Mouse (Mus musculus) forebrain, embryonic 16.5 days (tissue): ENCODE measurements around the gene Dnajc30. TPM values are rescaled to one million over a fixed set of nuclear protein-coding genes. Genes with fewer than 3 reads are reported as not detected.

Experiments used
- ATAC-seq: fragments of 200-750 bp; cut with Nextera tagmentation; 2 replicates; pipeline ENCODE4 v1.8.0; 2017; ENCODE audit warnings: mild to moderate bottlenecking, moderate library complexity
- H3K27ac ChIP-seq: fragments of 300-500 bp; sonication (generic); 2 replicates; pipeline ENCODE4 v1.5.1; 2014; ENCODE audit warnings: low read length, control low read depth
- H3K27me3 ChIP-seq: fragments of 300-500 bp; sonication (generic); replicated peaks from 2 replicates; pipeline ENCODE4 v1.6.1; 2014; ENCODE audit warnings: low read length; ENCODE audit not compliant: control insufficient read depth, insufficient read depth
- H3K36me3 ChIP-seq: fragments of 300-500 bp; sonication (generic); 2 replicates; pipeline ENCODE4 v1.6.1; 2014; ENCODE audit not compliant: control insufficient read depth, insufficient read depth
- H3K4me1 ChIP-seq: fragments of 300-500 bp; sonication (generic); replicated peaks from 2 replicates; pipeline ENCODE4 v1.6.1; 2014; ENCODE audit warnings: low read length; ENCODE audit not compliant: control insufficient read depth, insufficient read depth
- H3K4me2 ChIP-seq: fragments of 300-500 bp; sonication (generic); 2 replicates; pipeline ENCODE4 v1.6.1; 2014; ENCODE audit warnings: mild to moderate bottlenecking, low read length, control low read depth
- H3K4me3 ChIP-seq: fragments of 300-500 bp; sonication (generic); replicated peaks from 2 replicates; pipeline ENCODE4 v1.5.1; 2014; ENCODE audit warnings: mild to moderate bottlenecking, low read length, control low read depth
- H3K9ac ChIP-seq: fragments of 300-500 bp; sonication (generic); replicated peaks from 2 replicates; pipeline ENCODE4 v1.6.1; 2014; ENCODE audit warnings: low read depth, low read length, control low read depth
- H3K9me3 ChIP-seq: fragments of 300-500 bp; sonication (generic); 2 replicates; pipeline ENCODE4 v1.6.1; 2016; ENCODE audit warnings: low read length; ENCODE audit not compliant: control insufficient read depth
- WGBS: fragments of 180-500 bp; shearing (Covaris S2); extraction: QIAGEN DNeasy Blood & Tissue Kit; methylation state at CpG from one replicate; pipeline ENCODE4 v1.1.7; 2014; 5-methylcytosine and 5-hydroxymethylcytosine counted together
- polyA plus RNA-seq: library from polyadenylated mRNA; unstranded; fragments of >200 nt; fragmentation: Nextera tagmentation; extraction: Ambion mirVana; gene quantifications from 2 replicates; pipeline ENCODE4 v1.2.1, GENCODE M21; 2015

The Dnajc30 gene
- polyA plus RNA-seq, 1 experiment from 2014 or later, result 40.4 TPM

GRCm38 (mm10) chr5:135089653-135090052 is 25.7 kb downstream of the Dnajc30 start, which contains the start of gene Mlxipl:
Gene Mlxipl (plus strand): TSS chr5:135089890.
- WGBS, result 2% methylated on average over 39 of the region's 39 CpGs
- H3K4me3 ChIP-seq, result 0 out of 2 replicates have a peak within 1 kb of the TSS, but pooled peaks have one; percentile 6
- peak within 1 kb of the TSS; percentile 25 for H3K4me2 ChIP-seq
- no peaks in the 10 kb centered on the region for H3K9me3 ChIP-seq
- H3K36me3 ChIP-seq, result no peaks in the 10 kb centered on the region
- peaks cover 37% of the 10 kb centered on the region for H3K27me3 ChIP-seq
- H3K9ac ChIP-seq, result no peak within 1 kb of the TSS; the same call in 1 of the 2 replicates
- no peak within 1 kb of the TSS for H3K27ac ChIP-seq
- no peaks in the 10 kb centered on the region for H3K4me1 ChIP-seq
- ATAC-seq, result no peak

DNA sequence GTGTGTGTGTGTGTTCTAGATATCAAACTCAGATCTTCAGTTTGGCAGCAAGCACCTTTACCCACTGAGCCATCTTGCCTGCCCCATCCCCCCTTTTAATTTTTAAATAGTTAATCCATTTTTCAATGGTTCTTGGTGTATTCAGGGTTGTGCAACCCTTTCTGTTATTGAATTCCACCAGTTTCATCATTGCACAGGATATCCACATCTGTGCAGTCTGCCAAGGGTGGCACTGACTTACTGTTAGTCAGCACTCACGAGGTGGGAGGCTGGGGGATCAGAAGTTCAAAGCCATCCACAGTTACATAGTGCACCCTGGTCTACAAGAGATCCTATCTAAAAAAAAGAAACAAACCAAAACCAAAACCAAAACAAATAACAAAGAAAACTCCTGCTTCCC is 37.0 kb downstream of the Dnajc30 start:
- Histone ChIP-seq H3K9me3 (0 out of 2 replicates have a peak, but pooled peaks cover 2% of the 10 kb centered on the region), H3K4me1 (no peaks in the 10 kb centered on the region)

GRCm38 (mm10) chr5:135103999-135104660 is 40.1 kb downstream of the Dnajc30 start:
- Histone ChIP-seq H3K4me2 (no peak overlapping the region), H3K4me1 (peaks cover 8% of the 10 kb centered on the region), H3K27ac (no peak overlapping the region), H3K36me3 (no peaks in the 10 kb centered on the region), H3K9ac (no peak overlapping the region), H3K27me3 (peaks cover 38% of the 10 kb centered on the region), H3K4me3 (no peak overlapping the region), H3K9me3 (0 out of 2 replicates have a peak, but pooled peaks cover 2% of the 10 kb centered on the region)
- WGBS, result 63% methylated on average over 11 of the region's 11 CpGs
- ATAC-seq, result no peak

More for the DNA sequence above, 37.0 kb downstream of the Dnajc30 start:
- peaks cover 12% of the 10 kb centered on the region for H3K27me3 ChIP-seq
- no peaks in the 10 kb centered on the region for H3K36me3 ChIP-seq
- H3K4me3 ChIP-seq, result no peak overlapping the region
- no peak overlapping the region for H3K4me2 ChIP-seq
- ATAC-seq, result no peak
- H3K9ac ChIP-seq, result no peak overlapping the region
- H3K27ac ChIP-seq, result no peak overlapping the region
- 81% methylated on average over 1 of the region's 1 CpGs for WGBS

- peak; percentile 90 for ATAC-seq
- peaks cover 8% of the 10 kb centered on the region for H3K4me1 ChIP-seq
- H3K4me2 ChIP-seq, result peak overlapping the region; percentile 83
- under 1% methylated on average over 47 of the region's 48 CpGs for WGBS
- no peaks in the 10 kb centered on the region for H3K36me3 ChIP-seq
- peak overlapping the region; percentile 46 for H3K4me3 ChIP-seq
- 0 out of 2 replicates have a peak, but pooled peaks cover 2% of the 10 kb centered on the region for H3K9me3 ChIP-seq
- no peak overlapping the region for H3K27ac ChIP-seq
- H3K9ac ChIP-seq, result peak overlapping the region; percentile 54
- peaks cover 47% of the 10 kb centered on the region for H3K27me3 ChIP-seq
These were observed 42.8 kb downstream of the Dnajc30 start for GRCm38 (mm10) chr5:135106758-135107256.

GRCm38 (mm10) chr5:135107521-135108501 is 43.8 kb downstream of the Dnajc30 start:
- Histone ChIP-seq H3K4me3 (no peak overlapping the region), H3K27me3 (peaks cover 47% of the 10 kb centered on the region), H3K9me3 (0 out of 2 replicates have a peak, but pooled peaks cover 2% of the 10 kb centered on the region), H3K27ac (no peak overlapping the region), H3K4me1 (peaks cover 8% of the 10 kb centered on the region), H3K36me3 (no peaks in the 10 kb centered on the region), H3K9ac (no peak overlapping the region), H3K4me2 (peak overlapping the region; percentile 83; the same call in 1 of the 2 replicates)
- 12% methylated on average over 40 of the region's 40 CpGs for WGBS
- ATAC-seq, result no peak

DNA sequence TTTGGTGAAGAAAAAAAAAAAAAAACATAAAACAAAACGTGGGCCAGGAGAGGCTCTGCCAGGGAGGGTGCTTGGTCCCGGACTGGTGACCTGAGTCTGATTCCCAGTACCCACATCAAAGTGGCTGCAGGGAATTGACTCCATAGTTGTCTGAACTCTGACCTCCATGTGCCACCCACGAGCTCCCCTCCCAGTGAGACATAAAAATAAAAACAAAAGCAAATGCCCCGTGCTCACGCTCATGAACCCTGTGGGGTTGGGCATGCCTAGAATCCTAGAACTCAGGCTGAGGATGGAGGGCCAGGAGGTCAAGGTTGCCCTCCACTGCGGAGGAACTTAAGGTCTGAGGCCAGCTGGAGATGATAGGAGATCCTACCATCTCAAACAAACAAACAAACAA is 45.0 kb downstream of the Dnajc30 start:
- Histone ChIP-seq H3K9me3 (no peaks in the 10 kb centered on the region), H3K36me3 (no peaks in the 10 kb centered on the region), H3K4me2 (no peak overlapping the region), H3K4me3 (no peak overlapping the region), H3K4me1 (peaks cover 8% of the 10 kb centered on the region), H3K27ac (no peak overlapping the region), H3K9ac (no peak overlapping the region), H3K27me3 (peaks cover 47% of the 10 kb centered on the region)
- WGBS, result 63% methylated on average over 6 of the region's 6 CpGs
- no peak for ATAC-seq

- H3K9ac ChIP-seq, result no peak overlapping the region
- no peak for ATAC-seq
- H3K4me1 ChIP-seq, result peaks cover 8% of the 10 kb centered on the region
- H3K4me3 ChIP-seq, result no peak overlapping the region
- H3K4me2 ChIP-seq, result no peak overlapping the region
- H3K27me3 ChIP-seq, result peaks cover 47% of the 10 kb centered on the region
- no peaks in the 10 kb centered on the region for H3K9me3 ChIP-seq
- H3K36me3 ChIP-seq, result no peaks in the 10 kb centered on the region
- WGBS, result 83% methylated on average over 3 of the region's 3 CpGs
- no peak overlapping the region for H3K27ac ChIP-seq
These were observed 45.4 kb downstream of the Dnajc30 start for GRCm38 (mm10) chr5:135109426-135109825.

DNA sequence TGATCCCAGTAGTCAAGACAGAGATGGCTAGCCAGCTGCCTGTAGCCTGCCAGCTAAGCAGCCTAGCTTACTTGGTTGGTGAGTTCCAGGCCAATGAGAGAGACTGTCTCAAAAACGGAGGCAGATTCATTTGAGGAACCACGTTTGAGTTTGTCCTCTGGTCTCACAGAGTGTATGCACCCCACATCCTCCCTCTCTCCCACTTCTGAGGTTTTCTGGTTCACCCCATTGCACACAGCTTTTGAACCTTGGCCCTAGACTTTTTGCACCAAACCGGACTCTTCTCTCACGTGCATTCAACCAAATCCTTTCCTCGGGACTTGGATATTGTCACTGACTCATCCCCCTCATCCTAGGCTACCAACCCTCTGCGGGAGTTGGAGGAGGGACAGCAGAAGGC is 46.0 kb downstream of the Dnajc30 start:
- no peaks in the 10 kb centered on the region for H3K36me3 ChIP-seq
- ATAC-seq, result no peak
- no peak overlapping the region for H3K4me2 ChIP-seq
- WGBS, result 71% methylated on average over 6 of the region's 6 CpGs
- no peaks in the 10 kb centered on the region for H3K9me3 ChIP-seq
- peaks cover 8% of the 10 kb centered on the region for H3K4me1 ChIP-seq
- H3K9ac ChIP-seq, result no peak overlapping the region
- no peak overlapping the region for H3K4me3 ChIP-seq
- peaks cover 44% of the 10 kb centered on the region for H3K27me3 ChIP-seq
- no peak overlapping the region for H3K27ac ChIP-seq

DNA sequence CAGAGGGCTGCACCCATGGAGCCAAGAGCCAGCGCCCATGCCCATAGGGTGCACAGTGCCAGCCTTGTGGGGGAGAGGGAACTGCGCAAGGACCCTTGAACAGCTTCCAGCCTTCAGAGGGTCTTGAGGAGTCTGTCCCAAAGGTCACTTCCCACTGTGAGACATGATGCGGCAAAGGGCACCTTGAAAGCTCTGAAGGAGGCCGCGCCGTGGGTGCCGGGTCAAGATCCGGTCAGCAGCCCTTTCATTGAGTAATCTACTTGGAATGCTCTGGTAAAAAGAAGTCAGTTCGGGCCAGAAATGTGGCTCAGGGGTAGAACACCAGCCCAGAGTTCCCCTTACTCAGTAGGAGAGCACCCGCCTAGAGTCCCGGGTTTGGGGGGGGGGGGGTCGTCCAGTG is 49.8 kb downstream of the Dnajc30 start:
- H3K27me3 ChIP-seq, result peaks cover 13% of the 10 kb centered on the region
- H3K4me3 ChIP-seq, result no peak overlapping the region
- H3K27ac ChIP-seq, result no peak overlapping the region
- H3K4me2 ChIP-seq, result no peak overlapping the region
- no peaks in the 10 kb centered on the region for H3K36me3 ChIP-seq
- no peaks in the 10 kb centered on the region for H3K4me1 ChIP-seq
- no peak for ATAC-seq
- H3K9ac ChIP-seq, result no peak overlapping the region
- H3K9me3 ChIP-seq, result no peaks in the 10 kb centered on the region
- 89% methylated on average over 12 of the region's 12 CpGs for WGBS
